Mouse (Mus musculus): ENCODE results near the gene Hist1h2ao. TPM values are rescaled to one million over a fixed set of nuclear protein-coding genes. Genes with fewer than 3 reads are reported as not detected.
"Not testable (repeated sequence)": the region's sequence is repeated elsewhere in the genome, so short reads cannot be mapped to it uniquely, and the experiment has no call there.

Hist1h2ao gene
- not detected for total RNA-seq (2021)

DNA sequence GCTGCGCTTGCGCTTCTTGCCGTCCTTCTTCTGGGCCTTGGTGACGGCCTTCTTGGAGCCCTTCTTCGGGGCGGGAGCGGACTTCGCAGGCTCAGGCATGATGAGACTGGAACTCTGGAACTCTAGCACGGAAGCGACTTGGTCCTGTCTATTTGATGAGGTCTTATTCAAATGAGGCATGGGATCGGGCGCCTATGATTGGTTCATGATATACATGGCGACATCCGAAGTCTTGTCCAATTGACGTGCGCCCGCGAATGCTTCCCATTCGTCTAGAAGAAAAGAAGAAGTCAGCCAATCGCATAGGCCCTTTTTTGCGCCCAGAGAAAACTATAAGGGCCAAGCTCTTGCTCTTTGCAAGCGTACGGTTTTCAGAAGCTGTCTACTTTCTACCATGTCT, at the start of gene Hist1h2ao, which contains the start of gene Hist1h2bq:
Gene Hist1h2ao (plus strand): TSS at position 393 of the 400 bp plus-strand sequence.
Gene Hist1h2bq (minus strand): TSS at position 125 of the 400 bp plus-strand sequence.
- DNase-seq (ENCODE audit: low spot score); intact Hi-C loops (cut with DNase I): not testable (repeated sequence)

GRCm38 (mm10) chr13:21778814-21779766, 31.2 kb upstream of the Hist1h2ao start:
- intact Hi-C loops (cut with DNase I), result no loop called here
- peak; percentile 65 for DNase-seq (ENCODE audit: low spot score)

GRCm38 (mm10) chr13:21779767-21780731, 30.2 kb upstream of the Hist1h2ao start, which contains the start of gene Hist1h1b:
Gene Hist1h1b, minus strand, starts transcription at chr13:21780625.
- peak; percentile 31 for DNase-seq (ENCODE audit: low spot score)
- intact Hi-C loops (cut with DNase I), result no loop called here

DNA sequence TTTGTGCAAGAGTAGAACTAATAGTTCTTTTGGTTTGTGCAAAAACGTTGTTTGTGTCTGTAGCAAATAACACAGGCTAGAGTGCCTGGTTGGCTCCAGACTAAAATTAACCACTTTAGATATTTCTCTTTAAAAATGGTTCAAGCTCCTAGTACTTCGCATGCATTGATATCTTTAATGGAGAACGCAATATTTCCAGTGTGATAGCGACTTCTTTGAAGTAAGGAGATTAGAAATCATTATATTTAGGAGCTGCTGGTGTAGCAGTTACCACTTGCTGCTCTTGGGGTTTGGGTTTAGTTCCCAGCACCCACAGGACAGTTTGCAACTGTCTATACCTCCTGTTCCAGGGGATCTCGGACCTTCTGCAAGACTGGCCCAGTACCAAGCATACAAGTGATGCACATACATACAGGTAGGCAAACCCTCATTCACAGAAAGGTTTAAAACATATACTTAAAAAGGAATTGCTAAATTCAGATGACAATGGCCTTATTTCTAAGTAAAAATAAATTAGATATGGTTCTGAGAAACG, 29.2 kb upstream of the Hist1h2ao start:
- intact Hi-C loops (cut with DNase I), result no loop called here
- no peak for DNase-seq (ENCODE audit: low spot score)

GRCm38 (mm10) chr13:21781639-21782038, 28.6 kb upstream of the Hist1h2ao start:
- no peak for DNase-seq (ENCODE audit: low spot score)
- intact Hi-C loops (cut with DNase I), result no loop called here

DNA sequence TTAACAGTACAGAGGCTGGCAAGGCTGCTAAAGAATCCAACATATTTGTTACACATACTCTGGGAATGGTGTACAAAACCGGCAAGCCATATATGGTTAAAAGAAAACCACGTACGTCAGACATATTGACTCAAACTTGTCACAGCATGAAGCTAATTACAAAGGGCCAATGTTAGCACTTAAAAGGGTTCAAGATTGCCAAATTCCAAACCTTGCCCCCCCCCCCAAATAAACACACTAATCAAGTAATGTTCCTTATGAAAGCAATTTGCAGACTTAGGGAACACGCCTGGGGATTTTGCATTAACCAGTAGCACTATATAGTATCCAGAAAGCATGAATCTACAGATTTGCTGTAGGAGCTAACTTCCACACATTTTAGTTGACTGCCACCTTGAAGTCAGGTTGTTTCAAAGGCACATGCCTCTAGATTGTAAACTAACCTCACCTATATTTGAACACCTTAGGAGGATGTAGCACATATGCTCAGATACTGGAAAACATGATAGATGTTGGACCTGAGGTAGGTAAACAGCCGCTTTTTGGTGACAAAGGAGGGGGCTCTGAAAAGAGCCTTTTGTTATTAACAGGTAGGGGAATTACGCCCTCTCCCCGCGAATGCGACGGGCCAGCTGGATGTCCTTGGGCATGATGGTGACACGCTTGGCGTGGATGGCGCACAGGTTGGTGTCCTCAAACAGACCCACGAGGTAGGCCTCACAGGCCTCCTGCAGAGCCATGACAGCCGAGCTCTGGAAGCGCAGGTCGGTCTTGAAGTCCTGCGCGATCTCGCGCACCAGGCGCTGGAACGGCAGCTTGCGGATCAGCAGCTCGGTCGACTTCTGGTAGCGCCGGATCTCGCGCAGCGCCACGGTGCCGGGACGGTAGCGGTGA, 27.7 kb upstream of the Hist1h2ao start:
- intact Hi-C loops (cut with DNase I); DNase-seq (ENCODE audit: low spot score): not testable (repeated sequence)

- DNase-seq (ENCODE audit: low spot score), result peak; percentile 45
Measured at GRCm38 (mm10) chr13:21783255-21783617, 27.0 kb upstream of the Hist1h2ao start, which contains the start of gene Hist1h3i. Gene Hist1h3i, minus strand, starts transcription at chr13:21783370.

DNA sequence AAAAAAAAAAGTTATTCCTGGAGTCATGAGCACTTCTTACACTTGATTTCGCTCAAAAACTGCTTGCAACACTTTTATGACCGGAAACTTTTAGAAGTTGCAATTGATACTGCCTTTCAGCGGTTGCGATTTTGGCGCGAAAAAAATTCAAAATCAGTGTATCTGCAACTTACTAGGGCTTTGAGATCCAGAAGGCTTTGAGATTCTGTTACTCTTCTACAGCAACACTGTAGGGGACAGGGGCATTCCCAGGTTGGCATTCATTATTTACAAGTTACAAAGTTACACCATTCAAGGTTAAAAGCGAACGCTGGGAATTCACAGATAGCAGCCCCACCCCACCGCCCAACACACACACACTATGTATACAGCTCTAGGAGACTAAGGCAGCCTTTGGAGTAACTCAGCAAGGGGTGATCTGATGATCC, 26.5 kb upstream of the Hist1h2ao start:
- intact Hi-C loops (cut with DNase I), result no loop called here
- no peak for DNase-seq (ENCODE audit: low spot score)

More at GRCm38 (mm10) chr13:21783255-21783617, 27.0 kb upstream of the Hist1h2ao start, which contains the start of gene Hist1h3i:
- intact Hi-C loops (cut with DNase I), result no loop called here

DNA sequence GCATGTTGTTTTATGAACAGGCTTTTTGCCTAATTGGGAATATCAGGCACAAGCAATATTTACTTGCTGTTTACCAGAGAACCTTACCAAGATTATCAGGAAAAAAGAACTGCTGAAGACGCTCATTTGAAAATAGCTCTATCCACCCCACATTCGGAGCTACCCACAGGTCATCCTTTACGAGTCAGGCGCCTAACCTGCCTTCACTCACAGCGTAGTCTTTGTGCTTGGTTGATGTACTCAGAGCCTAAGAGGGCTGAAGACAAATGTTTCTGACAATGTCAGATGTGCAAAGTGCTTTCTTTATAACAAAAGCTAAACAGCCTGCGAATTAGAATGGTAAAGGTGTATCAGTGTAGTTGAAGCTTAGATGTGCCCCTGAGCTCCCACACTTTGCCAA, 26.0 kb upstream of the Hist1h2ao start:
- DNase-seq (ENCODE audit: low spot score), result no peak
- intact Hi-C loops (cut with DNase I), result no loop called here

DNA sequence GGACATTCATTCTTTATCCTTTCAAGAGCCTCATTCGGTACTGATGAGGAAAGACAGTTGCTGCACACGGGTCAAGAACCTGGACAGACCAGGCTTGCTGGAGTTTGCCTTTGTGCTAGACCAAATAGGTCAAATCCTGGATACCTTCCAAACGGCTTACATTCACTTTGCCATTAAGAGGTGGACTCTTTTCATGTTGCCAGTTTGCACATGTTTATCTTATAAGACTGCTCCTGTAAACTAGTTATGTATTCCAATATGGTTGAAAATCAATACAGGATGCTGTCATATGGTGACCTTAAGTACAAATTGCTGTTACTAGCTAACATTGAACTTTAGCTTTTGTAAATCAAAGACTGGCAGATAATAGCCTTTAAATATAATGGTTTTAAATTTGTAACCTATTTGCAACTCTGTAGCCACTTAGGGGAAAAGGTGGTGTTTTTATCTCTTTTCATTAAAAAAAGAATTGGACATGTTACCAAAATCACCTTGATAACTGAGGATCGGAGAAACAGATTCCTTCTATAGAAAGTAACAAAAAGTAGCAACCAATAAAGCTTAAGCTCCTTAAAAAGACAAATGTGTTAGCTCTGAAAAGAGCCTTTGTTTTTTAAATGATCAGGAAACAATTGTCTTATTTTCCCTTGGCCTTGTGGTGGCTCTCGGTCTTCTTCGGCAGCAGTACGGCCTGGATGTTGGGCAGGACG, 23.9 kb upstream of the Hist1h2ao start:
- no peak for DNase-seq (ENCODE audit: low spot score)
- intact Hi-C loops (cut with DNase I), result no loop called here

GRCm38 (mm10) chr13:21786899-21787629, 23.2 kb upstream of the Hist1h2ao start, which contains the start of the genes Hist1h2an and Hist1h2bp:
Gene Hist1h2an, minus strand, starts transcription at chr13:21787218.
Gene Hist1h2bp, plus strand, starts transcription at chr13:21787461.
- intact Hi-C loops (cut with DNase I), result not testable (repeated sequence)
- DNase-seq (ENCODE audit: low spot score), result peak; percentile 81

DNA sequence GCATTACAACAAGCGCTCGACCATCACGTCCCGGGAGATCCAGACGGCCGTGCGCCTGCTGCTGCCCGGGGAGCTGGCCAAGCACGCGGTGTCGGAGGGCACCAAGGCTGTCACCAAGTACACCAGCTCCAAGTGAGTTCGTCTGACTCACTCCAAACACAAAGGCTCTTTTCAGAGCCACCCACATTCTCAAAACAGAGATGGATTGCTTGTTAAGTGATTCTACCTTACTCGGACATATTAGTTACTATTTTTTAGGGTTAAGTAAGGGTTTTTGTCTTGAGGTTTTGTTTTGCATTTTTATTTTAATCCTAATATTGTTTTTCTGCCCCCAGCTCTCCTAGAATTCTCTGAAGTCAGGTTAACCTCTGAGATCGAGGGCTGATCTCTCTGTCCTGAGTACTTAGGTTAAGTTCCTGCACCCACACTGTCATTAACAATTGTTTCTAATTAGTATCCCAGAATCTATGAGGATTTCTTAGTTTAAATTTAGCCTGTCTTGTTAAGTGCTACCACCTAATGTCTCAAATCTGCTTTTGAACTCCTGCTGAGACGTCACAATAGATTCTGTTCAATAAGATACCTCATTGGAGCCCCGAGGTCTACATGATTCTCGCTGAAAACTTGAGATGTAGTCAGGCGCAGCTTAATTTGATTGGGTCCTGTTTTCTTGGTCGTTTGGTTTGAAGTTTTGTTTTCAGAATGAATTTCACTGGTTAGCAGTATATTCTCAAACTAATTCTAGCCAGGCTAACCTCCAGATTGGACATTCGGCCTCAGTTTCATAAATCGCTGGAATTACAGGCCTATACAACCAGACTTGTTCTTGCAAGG, 22.3 kb upstream of the Hist1h2ao start:
- no peak for DNase-seq (ENCODE audit: low spot score)
- intact Hi-C loops (cut with DNase I), result no loop called here

DNA sequence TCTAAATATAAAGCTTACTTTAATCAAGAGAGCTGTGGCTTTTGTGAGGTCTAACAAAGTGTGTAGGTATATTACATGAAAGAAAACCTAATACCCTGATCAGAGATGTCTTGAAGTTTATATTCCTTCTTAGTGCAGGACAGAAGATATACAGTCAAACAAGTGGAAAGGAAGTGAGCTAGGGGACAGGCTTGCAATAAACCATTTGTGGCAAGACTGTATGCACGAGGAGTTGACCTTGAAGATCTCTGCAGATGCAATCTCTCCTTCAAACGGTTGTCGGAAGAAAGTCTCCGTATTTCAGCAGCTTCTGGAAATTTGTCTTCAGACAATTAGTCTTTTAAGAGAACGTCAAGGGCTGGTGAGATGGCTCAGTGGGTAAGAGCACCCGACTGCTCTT, 20.3 kb upstream of the Hist1h2ao start:
- intact Hi-C loops (cut with DNase I), result no loop called here
- DNase-seq (ENCODE audit: low spot score), result no peak

DNA sequence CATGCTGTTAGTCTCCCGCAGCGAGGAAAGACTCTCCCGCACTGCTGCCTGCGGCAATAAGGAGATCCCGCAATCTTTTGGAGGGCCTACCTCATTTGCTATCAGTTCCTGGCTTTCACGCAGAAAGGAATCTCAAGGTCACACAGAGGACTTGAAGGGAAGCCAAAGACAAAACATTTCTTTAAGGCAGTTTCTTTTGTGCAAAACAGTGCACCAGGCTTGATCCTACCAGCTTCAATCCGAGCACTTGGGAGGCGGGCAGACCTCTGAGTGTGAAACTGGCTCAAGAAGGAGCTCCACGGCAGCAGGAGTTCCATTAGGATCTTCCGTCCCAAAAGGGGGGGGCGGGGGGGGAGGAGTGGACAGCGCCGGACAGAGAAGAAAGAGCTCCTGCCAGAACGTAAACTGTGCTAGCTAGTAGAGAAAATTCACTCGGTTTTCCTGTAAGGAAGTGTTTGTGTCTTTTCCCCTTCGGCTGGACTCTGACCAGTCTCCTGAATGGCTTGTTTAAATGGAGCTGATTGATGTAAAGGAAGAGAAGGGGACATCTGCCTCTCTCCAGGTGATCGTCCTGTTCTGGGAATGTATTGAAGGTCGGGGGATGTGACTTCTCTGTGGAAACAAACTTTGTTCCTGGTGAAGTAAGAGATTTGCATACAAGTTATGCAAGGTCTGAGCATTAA, 19.5 kb upstream of the Hist1h2ao start:
- intact Hi-C loops (cut with DNase I), result no loop called here
- no peak for DNase-seq (ENCODE audit: low spot score)

DNA sequence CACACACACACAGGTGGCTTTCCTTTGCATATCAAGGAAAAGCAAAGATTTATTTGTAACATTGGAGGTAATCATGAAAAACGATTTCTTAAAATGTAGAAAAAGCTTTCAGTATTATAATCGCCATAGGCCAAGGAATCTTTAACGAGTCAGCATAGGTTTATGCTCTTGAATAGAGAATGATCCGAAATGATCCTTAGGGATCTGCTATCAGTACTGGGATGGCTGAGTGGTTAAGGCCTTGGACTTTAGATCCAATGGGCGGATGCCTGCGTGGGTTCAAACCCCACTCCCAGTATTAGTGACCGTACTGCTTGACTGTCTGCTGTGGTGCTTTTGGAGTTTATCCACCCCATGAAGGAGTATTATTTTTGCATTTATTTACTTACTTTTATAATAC, 14.7 kb upstream of the Hist1h2ao start:
- intact Hi-C loops (cut with DNase I), result no loop called here
- no peak for DNase-seq (ENCODE audit: low spot score)

GRCm38 (mm10) chr13:21797163-21797562, 13.1 kb upstream of the Hist1h2ao start:
- DNase-seq (ENCODE audit: low spot score); intact Hi-C loops (cut with DNase I): not testable (repeated sequence)
